Mouse (Mus musculus) stomach, postnatal 0 days (tissue): ENCODE measurements around the gene Thap8. TPM values are rescaled to one million over a fixed set of nuclear protein-coding genes. Genes with fewer than 3 reads are reported as not detected.

Source experiments
- ATAC-seq: fragments of 200-750 bp; cut with Nextera tagmentation; 2 replicates; pipeline ENCODE4 v1.8.0; 2017; ENCODE audit not compliant: low FRiP score, low TSS enrichment
- DNase-seq: peaks from one replicate; pipeline ENCODE4 v3.0.0-alpha.2; 2016; ENCODE audit warnings: low spot score
- H3K27ac ChIP-seq: fragments of 300-500 bp; sonication (generic); replicated peaks from 2 replicates; pipeline ENCODE4 v1.5.1; 2014; ENCODE audit warnings: mild to moderate bottlenecking, control low read depth
- H3K27me3 ChIP-seq: fragments of 300-500 bp; sonication (generic); 2 replicates; pipeline ENCODE4 v1.6.1; 2014; ENCODE audit warnings: low read length; ENCODE audit not compliant: control insufficient read depth, insufficient read depth
- H3K36me3 ChIP-seq: fragments of 300-500 bp; sonication (generic); 2 replicates; pipeline ENCODE4 v1.6.1; 2014; ENCODE audit warnings: low read length, mixed read lengths; ENCODE audit not compliant: control insufficient read depth, insufficient read depth
- H3K4me1 ChIP-seq: fragments of 300-500 bp; sonication (generic); replicated peaks from 2 replicates; pipeline ENCODE4 v1.6.1; 2014; ENCODE audit warnings: antibody characterized with exemption; ENCODE audit not compliant: control insufficient read depth, insufficient read depth
- H3K4me2 ChIP-seq: fragments of 300-500 bp; sonication (generic); replicated peaks from 2 replicates; pipeline ENCODE4 v1.6.1; 2014; ENCODE audit warnings: low read depth, mild to moderate bottlenecking, control low read depth, moderate library complexity
- H3K4me3 ChIP-seq: fragments of 300-500 bp; sonication (generic); 2 replicates; pipeline ENCODE4 v1.5.1; 2014; ENCODE audit warnings: low read depth, low read length, control low read depth
- H3K9ac ChIP-seq: fragments of 300-500 bp; sonication (generic); 2 replicates; pipeline ENCODE4 v1.6.1; 2014; ENCODE audit warnings: mild to moderate bottlenecking, low read length, control low read depth, mixed read lengths
- H3K9me3 ChIP-seq: fragments of 300-500 bp; sonication (generic); 2 replicates; pipeline ENCODE4 v1.6.1; 2016; ENCODE audit warnings: low read length; ENCODE audit not compliant: control insufficient read depth
- CTCF ChIP-seq: IDR thresholded peaks from 2 replicates; pipeline ENCODE4 v1.5.1; 2016; ENCODE audit warnings: antibody characterized with exemption, low read depth, mild to moderate bottlenecking, moderate library complexity
- EP300 ChIP-seq: optimal IDR thresholded peaks from 2 replicates; pipeline ENCODE3; 2016; ENCODE audit warnings: antibody characterized with exemption
- WGBS: fragments of 180-500 bp; shearing (Covaris S2); extraction: QIAGEN DNeasy Blood & Tissue Kit; methylation state at CpG from one replicate; pipeline ENCODE4 v1.1.7; 2014; 5-methylcytosine and 5-hydroxymethylcytosine counted together
- polyA plus RNA-seq: library from polyadenylated mRNA; unstranded; fragments of >200 nt; fragmentation: Nextera tagmentation; extraction: Ambion mirVana; gene quantifications from 2 replicates; pipeline ENCODE4 v1.2.1, GENCODE M21; 2015

Thap8 gene
- polyA plus RNA-seq, 1 experiment from 2014 or later = 0.38 TPM

DNA sequence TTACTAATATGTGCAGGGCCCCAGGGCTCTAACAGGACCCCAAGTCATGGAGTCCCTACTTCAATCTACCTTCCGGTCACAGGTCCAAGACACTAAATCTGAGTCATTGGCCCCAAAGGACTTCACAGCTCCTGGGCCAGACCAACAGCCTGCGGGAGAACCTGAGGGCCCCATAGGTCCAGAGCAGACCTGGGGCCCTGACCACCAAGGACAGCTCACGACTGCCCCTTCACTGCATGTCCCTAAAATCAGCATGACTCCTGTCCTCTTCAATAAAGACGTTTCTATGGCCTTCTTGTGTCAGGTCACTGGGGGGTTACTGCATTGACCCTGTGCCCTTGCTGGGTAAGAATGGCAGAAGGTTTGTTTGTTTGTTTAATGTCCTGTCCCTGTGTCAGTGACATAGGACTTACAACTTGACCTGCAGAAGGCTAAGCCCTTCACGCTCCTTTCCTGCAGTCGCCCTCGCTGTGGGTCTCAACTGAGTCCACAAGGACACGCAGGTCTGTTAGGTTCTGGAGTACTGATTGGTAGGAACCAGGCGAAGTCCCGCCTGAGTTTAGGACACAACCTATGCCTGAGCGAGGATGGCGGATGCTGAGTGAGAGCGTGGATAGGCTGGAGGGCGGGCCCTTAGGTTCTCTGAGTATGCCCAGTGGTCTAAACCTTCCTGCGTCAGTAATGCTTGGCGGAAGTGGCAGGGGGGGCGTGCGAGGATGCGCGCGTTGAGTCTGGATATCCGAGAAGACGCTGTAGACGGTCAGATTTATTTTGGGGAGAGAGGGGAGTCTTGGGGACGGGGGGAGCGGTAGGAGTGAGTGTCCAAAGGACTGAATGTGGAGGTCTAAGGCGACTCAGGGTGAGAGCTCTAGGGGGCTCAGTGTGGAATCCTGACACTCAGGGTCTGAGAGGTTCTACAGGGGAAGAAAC lies 28.4 kb downstream of the Thap8 start, which contains the start of gene Alkbh6:
Alkbh6 (plus strand) TSS at position 642 of the 930 bp plus-strand sequence.
- peak within 1 kb of the TSS; percentile 62 for H3K4me2 ChIP-seq
- H3K27me3 ChIP-seq = no peaks in the 10 kb centered on the region
- H3K27ac ChIP-seq = 0 out of 2 replicates have a peak within 1 kb of the TSS, but pooled peaks have one; percentile 30
- peak within 1 kb of the TSS; percentile 69 for H3K4me3 ChIP-seq
- H3K9me3 ChIP-seq = no peaks in the 10 kb centered on the region
- peak; percentile 99 for ATAC-seq
- H3K9ac ChIP-seq = peak within 1 kb of the TSS; percentile 65
- peaks cover 3% of the 10 kb centered on the region; the same call in 1 of the 2 replicates for H3K36me3 ChIP-seq
- 4% methylated on average over 27 of the region's 27 CpGs for WGBS
- 0 out of 2 replicates have a peak, but pooled peaks cover 3% of the 10 kb centered on the region for H3K4me1 ChIP-seq
- peak; percentile 94 for DNase-seq
- TF ChIP-seq EP300 = no peak
- peak; percentile 20 for TF ChIP-seq CTCF

DNA sequence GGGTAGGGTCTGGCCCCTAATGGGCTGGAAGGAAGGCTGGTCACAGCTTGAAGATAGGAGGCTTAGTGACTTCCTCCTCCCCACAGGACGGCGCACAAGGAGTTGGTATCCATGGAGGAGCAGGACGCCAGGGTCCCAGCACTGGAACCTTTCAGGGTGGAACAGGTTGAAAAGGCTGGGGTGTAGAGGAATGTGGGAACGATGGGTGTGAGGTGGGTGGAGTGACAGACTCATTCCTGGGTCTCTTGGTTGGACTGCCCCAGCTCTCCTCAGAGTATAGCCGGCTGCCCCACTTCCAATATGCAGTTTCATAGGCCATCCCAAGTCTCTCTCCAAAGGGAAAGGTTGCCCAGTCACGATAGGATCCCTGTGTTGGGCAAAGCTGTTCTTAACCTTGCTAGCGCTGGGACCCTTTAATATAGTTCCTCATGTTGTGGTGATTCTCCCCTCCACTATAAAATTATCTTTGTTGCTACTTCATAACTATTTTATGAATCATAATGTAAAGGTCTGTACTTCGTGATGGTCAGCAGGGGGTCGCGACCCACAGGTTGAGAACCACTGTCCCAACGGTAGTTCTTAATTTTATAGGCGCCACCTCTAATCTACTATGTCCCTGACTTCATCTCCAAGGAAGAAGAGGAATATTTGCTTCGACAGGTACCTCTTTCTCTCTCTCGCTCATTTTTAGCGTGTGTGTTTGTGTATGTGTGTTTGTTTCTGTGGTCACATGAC lies 29.7 kb downstream of the Thap8 start:
- TF ChIP-seq EP300 (no peak), CTCF (no peak)
- Histone ChIP-seq H3K4me1 (0 out of 2 replicates have a peak, but pooled peaks cover 3% of the 10 kb centered on the region), H3K4me3 (peak overlapping the region; percentile 69), H3K4me2 (peak overlapping the region; percentile 62), H3K9me3 (no peaks in the 10 kb centered on the region), H3K27me3 (no peaks in the 10 kb centered on the region), H3K36me3 (peaks cover 3% of the 10 kb centered on the region; the same call in 1 of the 2 replicates), H3K9ac (peak overlapping the region; percentile 65), H3K27ac (no peak overlapping the region)
- no peak for DNase-seq
- 53% methylated on average over 15 of the region's 15 CpGs for WGBS
- no peak for ATAC-seq

DNA sequence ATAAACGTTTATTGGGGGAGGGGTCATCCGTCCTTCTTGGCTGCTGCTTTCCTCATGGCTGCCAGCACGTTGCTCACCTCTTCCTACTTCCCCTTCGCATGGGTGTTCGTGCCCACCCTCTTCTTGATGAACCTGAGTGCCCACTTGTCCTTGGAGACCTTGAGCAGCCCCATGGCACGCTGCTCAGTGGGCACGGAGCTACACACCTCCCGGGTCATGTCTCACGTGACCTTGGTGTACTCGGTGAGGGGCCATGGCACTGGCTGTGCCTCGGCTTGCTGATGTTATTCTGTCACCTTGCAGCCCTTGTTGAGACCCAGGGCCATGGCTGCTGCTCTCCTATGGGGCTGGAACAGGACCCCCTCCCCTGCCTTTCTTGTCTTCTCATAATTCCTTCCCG lies 30.2 kb downstream of the Thap8 start:
- H3K27ac ChIP-seq = no peak overlapping the region
- no peak overlapping the region for H3K9ac ChIP-seq
- no peak overlapping the region for H3K4me2 ChIP-seq
- H3K4me3 ChIP-seq = no peak overlapping the region
- TF ChIP-seq CTCF (no peak), EP300 (no peak)
- peaks cover 3% of the 10 kb centered on the region; the same call in 1 of the 2 replicates for H3K36me3 ChIP-seq
- 0 out of 2 replicates have a peak, but pooled peaks cover 3% of the 10 kb centered on the region for H3K4me1 ChIP-seq
- no peak for DNase-seq
- H3K27me3 ChIP-seq = no peaks in the 10 kb centered on the region
- H3K9me3 ChIP-seq = no peaks in the 10 kb centered on the region
- no peak for ATAC-seq
- WGBS = 90% methylated on average over 12 of the region's 12 CpGs

DNA sequence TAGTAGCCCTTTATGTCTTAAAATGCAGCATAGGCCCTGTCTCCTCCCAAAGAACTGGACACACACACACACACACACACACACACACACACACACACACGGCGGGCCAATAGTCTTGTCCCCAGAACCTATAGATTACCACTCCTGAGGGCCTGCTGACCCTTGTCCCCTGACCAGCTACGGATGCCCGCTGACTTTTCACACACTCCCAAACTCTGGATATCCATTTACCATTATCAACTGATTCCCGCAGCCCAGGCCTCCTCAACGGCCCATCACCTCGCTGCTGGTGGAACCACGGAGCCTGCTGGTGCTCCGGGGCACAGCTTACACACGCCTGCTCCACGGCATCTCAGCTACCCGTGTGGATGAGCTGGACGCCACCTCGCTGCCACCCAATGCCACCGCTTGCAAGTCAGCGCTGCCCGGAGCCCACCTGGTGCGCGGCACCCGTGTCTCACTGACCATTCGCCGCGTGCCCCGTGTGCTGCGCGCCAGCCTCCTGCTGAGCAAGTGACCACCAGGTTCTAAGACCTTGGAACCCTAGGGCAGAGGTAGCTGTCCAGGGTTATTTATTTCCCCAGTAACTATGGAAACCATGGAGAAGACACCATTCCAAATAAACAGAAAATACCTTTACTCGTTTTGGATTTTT lies 33.9 kb downstream of the Thap8 start:
- no peak for TF ChIP-seq CTCF
- no peak for TF ChIP-seq EP300
- ATAC-seq (no peak), DNase-seq (no peak)
- no peaks in the 10 kb centered on the region for H3K4me1 ChIP-seq
- no peak overlapping the region for H3K4me2 ChIP-seq
- WGBS = 50% methylated on average over 27 of the region's 27 CpGs
- no peak overlapping the region; the same call in 1 of the 2 replicates for H3K9ac ChIP-seq
- no peaks in the 10 kb centered on the region for H3K9me3 ChIP-seq
- no peak overlapping the region for H3K4me3 ChIP-seq
- H3K27ac ChIP-seq = no peak overlapping the region
- H3K36me3 ChIP-seq = no peaks in the 10 kb centered on the region
- no peaks in the 10 kb centered on the region for H3K27me3 ChIP-seq

DNA sequence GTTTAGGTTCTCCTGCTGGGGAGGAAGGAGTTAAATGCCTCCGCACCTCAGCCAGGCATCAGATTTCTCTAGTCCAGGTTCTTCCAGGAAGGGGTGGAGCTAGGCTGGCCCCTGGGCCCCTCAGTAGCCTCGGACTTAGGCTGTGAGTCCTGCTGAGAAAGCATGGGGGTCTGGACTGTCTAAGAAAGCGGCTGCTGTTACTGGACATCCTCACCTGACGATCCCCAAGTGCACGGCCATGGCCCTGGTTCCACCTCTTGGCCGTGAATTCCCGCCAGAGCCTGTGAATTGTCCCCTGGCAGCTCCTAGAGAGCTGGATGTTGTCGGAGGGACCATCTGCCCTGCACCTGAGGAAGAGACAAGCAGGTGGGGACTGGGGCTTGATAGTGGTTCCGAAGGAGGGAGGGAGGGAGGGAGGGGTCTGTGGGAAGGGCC lies 34.8 kb downstream of the Thap8 start, which contains the start of gene Syne4:
Syne4 (plus strand) TSS at position 87 of the 435 bp plus-strand sequence.
- TF ChIP-seq EP300 (no peak), CTCF (no peak)
- peak within 1 kb of the TSS; percentile 24 for H3K4me3 ChIP-seq
- H3K9me3 ChIP-seq = no peaks in the 10 kb centered on the region
- 3% methylated on average over 9 of the region's 9 CpGs for WGBS
- H3K9ac ChIP-seq = peak within 1 kb of the TSS; percentile 47
- no peaks in the 10 kb centered on the region for H3K36me3 ChIP-seq
- peak within 1 kb of the TSS; percentile 43 for H3K4me2 ChIP-seq
- H3K27ac ChIP-seq = no peak within 1 kb of the TSS
- DNase-seq (peak; percentile 63), ATAC-seq (peak; percentile 31; the same call in 1 of the 2 replicates)
- no peaks in the 10 kb centered on the region for H3K27me3 ChIP-seq
- H3K4me1 ChIP-seq = no peaks in the 10 kb centered on the region
